Mouse (Mus musculus): ENCODE measurements at regions not wholly inside any gene's neighbourhood (a gene's known extent, or its start where the extent isn't known, plus 50 kb on each side); places are given as distances from the start of the nearest gene placed in this dataset.

DNA sequence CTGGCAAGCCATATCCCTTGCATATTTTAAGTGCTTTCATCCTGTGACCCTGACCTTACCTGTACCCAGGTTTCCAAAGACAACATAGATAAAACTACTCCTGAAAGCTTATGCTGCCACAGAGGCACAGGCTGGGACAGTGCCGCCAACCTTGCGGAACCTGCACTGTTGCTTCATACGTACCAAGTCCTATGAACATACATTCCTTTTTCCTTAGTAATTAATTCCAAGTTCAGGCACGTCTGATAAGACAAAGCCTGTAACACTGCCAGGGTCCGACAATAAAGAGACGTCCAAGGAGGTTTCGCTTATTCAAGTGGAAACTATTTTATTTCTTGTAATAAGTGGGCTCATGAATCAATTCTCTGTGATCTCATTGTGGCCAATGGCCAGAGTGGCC lies 70.2 kb upstream of the Pbx1 start:
- WGBS = 31% methylated on average over 7 of the region's 7 CpGs
- Histone ChIP-seq H3K4me1 (ENCODE audit: control insufficient read depth, insufficient read depth, low read length) (peaks cover 3% of the 10 kb centered on the region; the same call in 1 of the 2 replicates), H3K36me3 (ENCODE audit: control insufficient read depth, insufficient read depth, low read length) (no peaks in the 10 kb centered on the region), H3K4me3 (ENCODE audit: insufficient read depth, low read depth, low read length) (no peak overlapping the region), H3K27ac (ENCODE audit: insufficient read depth, low read depth, low read length) (no peak overlapping the region), H3K27me3 (replicated peaks; ENCODE audit: control insufficient read depth, insufficient read depth, low read length) (no peaks in the 10 kb centered on the region)
- no peak for TF ChIP-seq CTCF (conservative IDR thresholded peaks at IDR 0.05; ENCODE audit: insufficient read depth, insufficient read length, low read depth, low read length)
- TF ChIP-seq POLR2A (IDR thresholded peaks at IDR 0.05; ENCODE audit: low read depth, low read length) = no peak
- peak; percentile 28 for DNase-seq

DNA sequence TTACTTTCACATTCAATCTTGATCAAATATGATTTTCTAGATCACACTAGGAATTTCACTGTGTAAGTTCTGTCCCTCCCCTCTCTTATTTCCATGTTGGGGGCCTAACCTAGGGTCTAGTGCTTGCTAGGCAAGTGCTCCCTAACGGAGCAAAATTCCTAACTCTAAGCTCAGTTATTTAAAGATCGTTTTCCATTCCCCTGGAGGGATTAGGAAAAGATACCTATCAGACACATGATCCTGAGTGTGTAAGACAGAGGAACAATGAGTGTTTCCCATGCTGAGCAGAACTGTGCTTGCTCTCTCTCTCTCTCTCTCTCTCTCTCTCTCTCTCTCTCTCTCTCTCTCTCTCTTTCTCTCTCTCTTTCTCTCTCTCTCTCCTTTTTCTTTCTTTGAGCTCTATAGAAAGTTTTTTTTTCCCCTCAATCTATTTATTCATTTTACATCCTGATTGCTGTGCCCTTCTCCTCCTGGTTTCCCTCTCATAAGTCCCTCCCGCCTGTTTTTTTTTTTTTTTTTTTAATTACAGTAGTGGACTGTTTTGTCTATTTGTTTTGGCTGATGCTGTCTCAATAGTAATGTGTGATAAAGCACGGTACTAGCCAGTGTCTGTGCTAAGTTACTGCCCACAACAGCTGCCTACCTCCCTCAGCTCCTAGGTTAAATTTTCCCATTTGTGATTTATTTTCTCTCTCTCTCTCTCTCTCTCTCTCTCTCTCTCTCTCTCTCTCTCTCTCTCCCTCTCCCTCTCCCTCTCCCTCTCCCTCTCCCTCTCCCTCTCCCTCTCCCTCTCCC lies 69.5 kb upstream of the Pbx1 start:
- Histone ChIP-seq H3K27me3 (replicated peaks; ENCODE audit: control insufficient read depth, insufficient read depth, low read length) (no peaks in the 10 kb centered on the region), H3K27ac (ENCODE audit: insufficient read depth, low read depth, low read length) (no peak overlapping the region), H3K36me3 (ENCODE audit: control insufficient read depth, insufficient read depth, low read length) (no peaks in the 10 kb centered on the region), H3K4me3 (ENCODE audit: insufficient read depth, low read depth, low read length) (no peak overlapping the region), H3K4me1 (ENCODE audit: control insufficient read depth, insufficient read depth, low read length) (peaks cover 3% of the 10 kb centered on the region; the same call in 1 of the 2 replicates)
- no peak for DNase-seq
- 33% methylated on average over 4 of the region's 4 CpGs for WGBS
- TF ChIP-seq POLR2A (IDR thresholded peaks at IDR 0.05; ENCODE audit: low read depth, low read length) (no peak), CTCF (conservative IDR thresholded peaks at IDR 0.05; ENCODE audit: insufficient read depth, insufficient read length, low read depth, low read length) (no peak)

DNA sequence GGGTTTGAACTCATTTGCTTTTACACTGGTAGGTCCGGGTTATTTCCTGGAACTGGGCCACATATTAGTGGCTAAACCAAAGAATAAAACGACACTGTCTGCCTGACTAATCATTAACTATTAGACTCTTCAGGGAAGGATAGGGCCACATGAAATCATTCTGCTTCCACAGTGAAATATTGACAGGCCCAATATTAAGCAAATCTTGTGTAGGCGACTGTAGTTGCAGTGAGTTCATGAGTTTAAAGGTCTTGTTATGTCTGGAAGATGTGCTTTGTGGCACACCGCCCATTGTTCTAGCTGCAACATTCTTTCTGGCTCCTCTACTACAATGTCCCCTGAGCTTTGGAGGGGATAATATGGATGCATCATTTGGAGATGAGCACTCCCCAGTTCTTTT lies 65.7 kb upstream of the Pbx1 start:
- 37% methylated on average over 4 of the region's 4 CpGs for WGBS
- Histone ChIP-seq H3K27ac (ENCODE audit: insufficient read depth, low read depth, low read length) (no peak overlapping the region), H3K4me3 (ENCODE audit: insufficient read depth, low read depth, low read length) (no peak overlapping the region), H3K27me3 (replicated peaks; ENCODE audit: control insufficient read depth, insufficient read depth, low read length) (no peaks in the 10 kb centered on the region), H3K36me3 (ENCODE audit: control insufficient read depth, insufficient read depth, low read length) (no peaks in the 10 kb centered on the region), H3K4me1 (ENCODE audit: control insufficient read depth, insufficient read depth, low read length) (peaks cover 3% of the 10 kb centered on the region; the same call in 1 of the 2 replicates)
- TF ChIP-seq POLR2A (IDR thresholded peaks at IDR 0.05; ENCODE audit: low read depth, low read length) (no peak), CTCF (conservative IDR thresholded peaks at IDR 0.05; ENCODE audit: insufficient read depth, insufficient read length, low read depth, low read length) (no peak)
- peak; percentile 89 for DNase-seq

- TF ChIP-seq CTCF (conservative IDR thresholded peaks at IDR 0.05; ENCODE audit: insufficient read depth, insufficient read length, low read depth, low read length) (no peak), POLR2A (IDR thresholded peaks at IDR 0.05; ENCODE audit: low read depth, low read length) (no peak)
- 65% methylated on average over 13 of the region's 13 CpGs for WGBS
- peaks cover 3% of the 10 kb centered on the region; the same call in 1 of the 2 replicates for H3K4me1 ChIP-seq (ENCODE audit: control insufficient read depth, insufficient read depth, low read length)
- H3K27ac ChIP-seq (ENCODE audit: insufficient read depth, low read depth, low read length) = no peak overlapping the region
- DNase-seq = no peak
- no peak overlapping the region for H3K4me3 ChIP-seq (ENCODE audit: insufficient read depth, low read depth, low read length)
- H3K36me3 ChIP-seq (ENCODE audit: control insufficient read depth, insufficient read depth, low read length) = no peaks in the 10 kb centered on the region
- no peaks in the 10 kb centered on the region for H3K27me3 ChIP-seq (replicated peaks; ENCODE audit: control insufficient read depth, insufficient read depth, low read length)
These were observed 63.8 kb upstream of the Pbx1 start for GRCm38 (mm10) chr1:168495687-168496527.

DNA sequence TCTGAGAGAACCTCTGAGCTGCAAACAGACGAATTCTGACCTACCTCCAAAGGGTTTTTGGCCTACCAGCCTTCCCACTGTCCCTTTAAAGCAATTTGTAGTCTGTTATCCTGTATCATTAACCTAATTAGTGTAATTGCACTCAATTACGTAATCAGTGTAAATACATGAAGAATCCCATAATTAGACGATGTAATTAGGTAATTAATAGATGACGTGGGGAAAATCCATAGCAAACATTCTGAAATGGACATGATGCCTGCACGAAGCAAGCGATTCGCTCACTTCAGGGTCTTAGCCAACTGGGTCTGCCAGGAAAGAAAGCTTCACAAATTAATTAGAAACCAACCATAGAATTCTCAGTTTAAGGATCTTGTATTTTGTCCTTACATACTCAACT lies 55.4 kb upstream of the Pbx1 start:
- WGBS = 86% methylated on average over 7 of the region's 7 CpGs
- no peak overlapping the region for H3K27ac ChIP-seq (ENCODE audit: insufficient read depth, low read depth, low read length)
- H3K4me1 ChIP-seq (ENCODE audit: control insufficient read depth, insufficient read depth, low read length) = no peaks in the 10 kb centered on the region
- H3K36me3 ChIP-seq (ENCODE audit: control insufficient read depth, insufficient read depth, low read length) = no peaks in the 10 kb centered on the region
- no peak for DNase-seq
- no peak overlapping the region for H3K4me3 ChIP-seq (ENCODE audit: insufficient read depth, low read depth, low read length)
- no peaks in the 10 kb centered on the region for H3K27me3 ChIP-seq (replicated peaks; ENCODE audit: control insufficient read depth, insufficient read depth, low read length)
- TF ChIP-seq CTCF (conservative IDR thresholded peaks at IDR 0.05; ENCODE audit: insufficient read depth, insufficient read length, low read depth, low read length) (no peak), POLR2A (IDR thresholded peaks at IDR 0.05; ENCODE audit: low read depth, low read length) (no peak)

GRCm38 (mm10) chr1:168483651-168484050 lies 51.6 kb upstream of the Pbx1 start:
- 86% methylated on average over 13 of the region's 13 CpGs for WGBS
- no peak for DNase-seq
- TF ChIP-seq POLR2A (IDR thresholded peaks at IDR 0.05; ENCODE audit: low read depth, low read length) (no peak), CTCF (conservative IDR thresholded peaks at IDR 0.05; ENCODE audit: insufficient read depth, insufficient read length, low read depth, low read length) (no peak)

More at GRCm38 (mm10) chr1:168483651-168484050, 51.6 kb upstream of the Pbx1 start:
- Histone ChIP-seq H3K27ac (ENCODE audit: insufficient read depth, low read depth, low read length) (no peak overlapping the region), H3K4me3 (ENCODE audit: insufficient read depth, low read depth, low read length) (no peak overlapping the region), H3K27me3 (replicated peaks; ENCODE audit: control insufficient read depth, insufficient read depth, low read length) (no peaks in the 10 kb centered on the region), H3K36me3 (ENCODE audit: control insufficient read depth, insufficient read depth, low read length) (no peaks in the 10 kb centered on the region), H3K4me1 (ENCODE audit: control insufficient read depth, insufficient read depth, low read length) (no peaks in the 10 kb centered on the region)

Data from kidney, adult 2 months (tissue).